Mouse (Mus musculus) liver, postnatal 0 days (tissue): ENCODE data around the gene Rflna. TPM values are rescaled to one million over a fixed set of nuclear protein-coding genes. Genes with fewer than 3 reads are reported as not detected.

ENCODE experiments used
- ATAC-seq: fragments of 200-750 bp; cut with Nextera tagmentation; 2 replicates; pipeline ENCODE4 v1.8.0; 2017; ENCODE audit warnings: mild to moderate bottlenecking, moderate library complexity
- DNase-seq: peaks from one replicate; pipeline ENCODE4 v3.0.0-alpha.2; 2016
- H3K27ac ChIP-seq: fragments of 300-500 bp; sonication (generic); 2 replicates; pipeline ENCODE4 v1.5.1; 2014; ENCODE audit warnings: antibody characterized with exemption, moderate library complexity, mild to moderate bottlenecking, low read depth
- H3K27me3 ChIP-seq: fragments of 300-500 bp; sonication (generic); 2 replicates; pipeline ENCODE4 v1.6.1; 2014; ENCODE audit warnings: low read length, control low read depth, mixed read lengths; ENCODE audit not compliant: insufficient read depth
- H3K36me3 ChIP-seq: fragments of 300-500 bp; sonication (generic); replicated peaks from 2 replicates; pipeline ENCODE4 v1.6.1; 2014; ENCODE audit warnings: mild to moderate bottlenecking, control low read depth, low read length, moderate library complexity, mixed read lengths; ENCODE audit not compliant: insufficient read depth
- H3K4me1 ChIP-seq: fragments of 300-500 bp; sonication (generic); 2 replicates; pipeline ENCODE4 v1.6.1; 2014; ENCODE audit warnings: antibody characterized with exemption, mild to moderate bottlenecking, control low read depth; ENCODE audit not compliant: insufficient read depth
- H3K4me2 ChIP-seq: fragments of 300-500 bp; sonication (generic); 2 replicates; pipeline ENCODE4 v1.6.1; 2014; ENCODE audit warnings: low read depth, mild to moderate bottlenecking, low read length, moderate library complexity, mixed read lengths
- H3K4me3 ChIP-seq: fragments of 300-500 bp; sonication (generic); 2 replicates; pipeline ENCODE4 v1.5.1; 2014; ENCODE audit warnings: low read depth, low read length
- H3K9ac ChIP-seq: fragments of 300-500 bp; sonication (generic); replicated peaks from 2 replicates; pipeline ENCODE4 v1.6.1; 2014; ENCODE audit warnings: mild to moderate bottlenecking, moderate library complexity
- H3K9me3 ChIP-seq: fragments of 300-500 bp; sonication (generic); 2 replicates; pipeline ENCODE4 v1.6.1; 2016; ENCODE audit warnings: mild to moderate bottlenecking, control low read depth, low read length, mixed read lengths
- CTCF ChIP-seq: sonication (generic); IDR thresholded peaks from 2 replicates; pipeline ENCODE4 v1.5.1; 2016; ENCODE audit warnings: antibody characterized with exemption, low read depth
- EP300 ChIP-seq: IDR thresholded peaks from 2 replicates; pipeline ENCODE4 v1.6.1; 2016; ENCODE audit warnings: antibody characterized with exemption, low read depth, mild to moderate bottlenecking
- WGBS: fragments of 180-500 bp; shearing (Covaris S2); extraction: QIAGEN DNeasy Blood & Tissue Kit; methylation state at CpG from one replicate; pipeline ENCODE4 v1.1.7; 2014; ENCODE audit not compliant: insufficient replicate concordance; 5-methylcytosine and 5-hydroxymethylcytosine counted together
- polyA plus RNA-seq: library from polyadenylated mRNA; unstranded; fragments of >200 nt; fragmentation: Nextera tagmentation; extraction: Ambion mirVana; gene quantifications from 2 replicates; pipeline ENCODE4 v1.2.1, GENCODE M21; 2015

Rflna gene
- polyA plus RNA-seq, 1 experiment from 2014 or later: 0.21 TPM

DNA sequence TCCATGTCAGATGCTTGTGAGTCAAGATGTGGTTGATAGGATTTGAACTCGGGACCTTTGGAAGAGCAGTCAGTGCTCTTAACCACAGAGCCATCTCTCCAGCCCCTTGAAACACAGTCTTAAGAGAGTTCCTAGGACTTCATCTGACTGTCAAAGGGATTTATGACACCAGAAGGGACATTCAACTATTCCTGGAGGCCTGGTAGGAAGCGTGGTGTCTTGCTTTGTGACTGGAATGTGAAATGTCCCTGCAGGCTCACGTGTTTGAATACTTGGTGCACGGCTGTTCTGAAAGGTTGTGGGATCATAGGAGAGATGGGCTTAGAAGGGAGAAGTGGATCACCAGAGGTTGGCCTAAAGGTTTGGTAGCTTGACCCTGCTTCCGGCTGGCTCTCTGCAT is 16.4 kb upstream of the Rflna start:
- no peak for TF ChIP-seq EP300
- TF ChIP-seq CTCF: no peak
- ATAC-seq: no peak
- 0 out of 2 replicates have a peak, but pooled peaks cover 3% of the 10 kb centered on the region for H3K9me3 ChIP-seq
- H3K36me3 ChIP-seq: no peaks in the 10 kb centered on the region
- H3K27me3 ChIP-seq: no peaks in the 10 kb centered on the region
- no peaks in the 10 kb centered on the region for H3K4me1 ChIP-seq
- no peak overlapping the region for H3K4me2 ChIP-seq
- H3K27ac ChIP-seq: no peak overlapping the region
- H3K4me3 ChIP-seq: no peak overlapping the region
- DNase-seq: no peak
- no peak overlapping the region for H3K9ac ChIP-seq
- 74% methylated on average over 5 of the region's 5 CpGs for WGBS

DNA sequence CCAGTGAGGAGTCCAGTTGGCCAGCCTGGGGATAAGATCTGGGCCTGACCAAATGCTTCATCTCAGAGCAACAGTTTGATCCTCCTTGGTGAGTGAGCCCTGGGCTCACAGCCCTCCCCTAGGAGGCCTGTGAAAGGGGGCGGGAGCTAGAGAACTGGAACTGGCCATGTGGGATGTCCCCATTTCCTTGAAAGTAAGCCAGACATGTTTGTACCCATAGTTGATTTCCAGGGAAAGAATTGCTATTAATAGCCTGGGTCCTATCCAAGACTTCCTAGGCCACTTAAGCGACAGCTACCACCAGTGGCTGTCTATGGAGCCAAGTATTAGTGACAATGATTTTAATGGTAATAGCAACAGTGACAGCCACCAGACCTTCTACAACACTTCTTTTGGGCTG is 13.3 kb upstream of the Rflna start:
- Histone ChIP-seq H3K36me3 (no peaks in the 10 kb centered on the region), H3K27me3 (no peaks in the 10 kb centered on the region), H3K4me1 (no peaks in the 10 kb centered on the region; the same call in 1 of the 2 replicates), H3K4me3 (no peak overlapping the region), H3K4me2 (no peak overlapping the region), H3K27ac (no peak overlapping the region), H3K9ac (no peak overlapping the region), H3K9me3 (no peaks in the 10 kb centered on the region)
- DNase-seq (no peak), ATAC-seq (no peak)
- 76% methylated on average over 2 of the region's 2 CpGs for WGBS
- TF ChIP-seq EP300 (no peak), CTCF (no peak)

DNA sequence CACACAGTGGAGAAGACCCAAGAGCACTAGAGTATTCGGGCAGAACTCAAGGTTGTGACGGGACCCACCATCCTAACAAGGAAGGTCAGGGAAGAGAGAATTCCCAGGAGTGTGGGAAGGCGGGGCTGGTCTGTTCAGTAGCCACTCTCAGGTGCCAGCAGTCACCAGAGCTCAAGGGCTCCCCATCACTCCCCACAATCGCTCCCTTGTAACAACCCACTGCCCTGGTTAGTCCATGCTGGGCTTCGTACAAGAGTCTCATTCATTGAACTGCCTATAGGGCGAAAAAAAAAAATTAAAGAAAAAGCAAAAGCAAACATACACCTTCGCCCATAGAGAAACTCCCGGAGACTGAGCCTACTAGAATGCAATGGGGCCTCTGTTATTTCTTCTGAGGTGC is 10.7 kb upstream of the Rflna start:
- H3K27ac ChIP-seq: no peak overlapping the region
- no peak overlapping the region for H3K4me2 ChIP-seq
- DNase-seq (no peak), ATAC-seq (no peak)
- no peak overlapping the region for H3K9ac ChIP-seq
- 73% methylated on average over 8 of the region's 8 CpGs for WGBS
- H3K36me3 ChIP-seq: no peaks in the 10 kb centered on the region
- no peaks in the 10 kb centered on the region for H3K9me3 ChIP-seq
- no peak for TF ChIP-seq EP300
- TF ChIP-seq CTCF: no peak
- no peaks in the 10 kb centered on the region; the same call in 1 of the 2 replicates for H3K4me1 ChIP-seq
- H3K27me3 ChIP-seq: no peaks in the 10 kb centered on the region
- no peak overlapping the region for H3K4me3 ChIP-seq

DNA sequence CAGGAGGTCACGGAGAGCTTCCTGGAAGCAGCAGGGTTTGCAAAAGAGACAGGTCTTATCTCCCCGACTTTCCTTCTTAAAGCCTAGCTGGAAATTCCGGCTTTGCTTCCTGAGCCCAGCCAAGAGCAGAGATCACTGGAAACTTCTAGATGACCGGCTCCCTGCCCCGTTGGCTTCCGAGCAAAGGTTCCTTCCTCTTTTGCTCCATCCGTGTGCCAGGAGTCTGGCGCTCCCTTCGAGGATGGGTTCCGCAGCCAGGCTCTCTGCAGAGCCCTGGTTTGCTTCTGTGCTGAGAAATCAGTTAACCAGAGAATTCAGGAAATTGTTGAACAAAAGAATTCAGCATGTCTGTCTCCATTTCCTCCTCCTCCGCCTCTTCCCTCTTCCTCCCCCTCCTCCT is 10.1 kb upstream of the Rflna start:
- ATAC-seq: peak; percentile 40; the same call in 1 of the 2 replicates
- H3K36me3 ChIP-seq: no peaks in the 10 kb centered on the region
- H3K9me3 ChIP-seq: no peaks in the 10 kb centered on the region
- H3K27me3 ChIP-seq: no peaks in the 10 kb centered on the region
- H3K4me1 ChIP-seq: no peaks in the 10 kb centered on the region; the same call in 1 of the 2 replicates
- H3K4me2 ChIP-seq: no peak overlapping the region
- whole genome bisulfite sequencing: 23% methylated on average over 11 of the region's 11 CpGs
- no peak overlapping the region for H3K27ac ChIP-seq
- H3K4me3 ChIP-seq: no peak overlapping the region
- TF ChIP-seq CTCF: no peak
- no peak for TF ChIP-seq EP300
- no peak for DNase-seq
- no peak overlapping the region for H3K9ac ChIP-seq

DNA sequence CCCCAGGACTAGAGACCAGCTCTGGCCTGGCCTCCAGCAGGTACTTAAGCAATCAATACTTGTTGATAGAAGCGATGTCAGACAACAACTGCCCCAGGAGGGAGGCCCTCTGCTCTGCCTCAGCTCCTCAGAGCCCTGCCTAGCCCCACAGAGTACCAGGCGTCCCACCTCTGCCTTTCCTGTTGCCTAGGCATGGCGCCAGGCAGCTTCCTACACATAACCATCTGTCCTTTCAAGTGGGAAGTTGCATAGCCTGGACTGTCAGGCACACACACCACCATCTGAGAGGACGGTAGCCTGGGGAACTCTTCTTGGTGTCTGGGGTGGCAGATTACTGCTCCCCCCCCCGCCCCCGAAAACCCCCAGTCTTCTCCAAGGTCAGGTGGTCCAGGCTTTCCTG is 6.2 kb upstream of the Rflna start:
- no peak overlapping the region for H3K27ac ChIP-seq
- ATAC-seq (no peak), DNase-seq (no peak)
- H3K9me3 ChIP-seq: no peaks in the 10 kb centered on the region
- no peaks in the 10 kb centered on the region for H3K36me3 ChIP-seq
- TF ChIP-seq EP300 (no peak), CTCF (no peak)
- H3K4me1 ChIP-seq: no peaks in the 10 kb centered on the region; the same call in 1 of the 2 replicates
- no peaks in the 10 kb centered on the region for H3K27me3 ChIP-seq
- H3K9ac ChIP-seq: no peak overlapping the region
- no peak overlapping the region for H3K4me3 ChIP-seq
- H3K4me2 ChIP-seq: no peak overlapping the region
- 42% methylated on average over 6 of the region's 6 CpGs for WGBS

DNA sequence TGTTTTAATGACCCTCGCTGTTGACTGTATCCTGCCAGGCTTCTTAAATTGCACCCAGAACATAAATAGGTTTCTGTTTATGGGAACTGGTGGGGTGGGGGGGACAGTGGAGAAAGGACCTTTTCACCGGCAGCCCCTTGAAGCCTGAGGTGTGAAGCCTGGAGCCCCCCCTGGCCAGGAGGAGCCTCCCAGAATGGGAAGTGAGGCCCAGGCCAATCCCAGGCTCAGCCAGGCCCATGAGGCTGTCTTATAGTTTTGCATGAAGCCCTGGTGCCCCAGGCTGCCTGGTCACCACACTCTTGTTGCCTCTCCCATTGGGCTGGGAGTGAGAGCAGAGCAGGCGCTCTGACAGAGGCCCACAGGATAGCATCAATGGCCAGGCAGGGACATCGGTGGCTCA is 5.1 kb upstream of the Rflna start:
- no peaks in the 10 kb centered on the region for H3K9me3 ChIP-seq
- H3K9ac ChIP-seq: no peak overlapping the region
- H3K27ac ChIP-seq: no peak overlapping the region
- DNase-seq (no peak), ATAC-seq (no peak)
- no peaks in the 10 kb centered on the region for H3K4me1 ChIP-seq
- no peaks in the 10 kb centered on the region for H3K36me3 ChIP-seq
- no peak for TF ChIP-seq EP300
- no peak for TF ChIP-seq CTCF
- peaks cover 2% of the 10 kb centered on the region; the same call in 1 of the 2 replicates for H3K27me3 ChIP-seq
- WGBS: 84% methylated on average over 4 of the region's 4 CpGs
- no peak overlapping the region for H3K4me3 ChIP-seq
- H3K4me2 ChIP-seq: no peak overlapping the region

DNA sequence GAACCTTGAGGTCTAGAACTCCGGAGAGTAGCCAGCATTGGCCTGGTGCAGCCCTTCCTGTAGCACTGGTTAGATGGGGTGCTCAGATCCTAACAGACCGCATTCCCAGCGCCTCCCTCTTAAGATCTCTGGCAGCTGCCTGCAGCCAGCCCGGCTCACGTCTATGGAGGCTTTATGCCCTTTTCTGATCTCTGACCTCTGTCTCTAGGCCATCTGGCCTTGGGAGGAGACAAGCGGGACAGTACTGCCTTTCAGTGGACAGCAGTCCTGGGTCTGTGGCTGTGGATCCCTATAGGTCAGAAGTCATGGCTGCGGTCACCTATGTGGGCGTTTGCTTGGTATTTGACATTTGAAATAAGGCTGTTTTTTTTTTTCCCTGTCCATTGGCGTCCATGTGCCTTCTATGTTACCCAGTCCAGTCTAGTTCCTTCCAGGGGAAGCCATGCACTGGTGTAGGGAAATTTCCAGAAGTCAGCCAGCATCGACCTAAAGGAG is 2.2 kb upstream of the Rflna start:
- Histone ChIP-seq H3K4me3 (no peak overlapping the region), H3K27me3 (peaks cover 25% of the 10 kb centered on the region), H3K9ac (no peak overlapping the region), H3K36me3 (no peaks in the 10 kb centered on the region), H3K4me2 (no peak overlapping the region), H3K4me1 (no peaks in the 10 kb centered on the region), H3K9me3 (no peaks in the 10 kb centered on the region), H3K27ac (no peak overlapping the region)
- TF ChIP-seq CTCF (no peak), EP300 (no peak)
- DNase-seq (no peak), ATAC-seq (no peak)
- 66% methylated on average over 10 of the region's 10 CpGs for WGBS
